In genomic region chr7:64515891-64516290, GRCm38 (mm10) we compare ENCODE assay signal across 19 mouse cellular contexts. TPM values are rescaled to one million over a fixed set of nuclear protein-coding genes. Genes with fewer than 3 reads are reported as not detected.
"Had no signal": no experiment of that assay in that cellular context is flagged by ENCODE, and none has a peak within 500 bp of the region (broad histone marks: within the 10 kb centered on the region; RNA-seq: fewer than 3 reads in every experiment).

No protein-coding gene starts in this region.

- H3K9me3 ChIP-seq: midbrain, embryonic 10.5 days; neural tube, embryonic 13.5 days; neural tube, embryonic 15.5 days had no signal

- H3K27me3 ChIP-seq: neural tube, embryonic 13.5 days; neural tube, embryonic 15.5 days had no signal

- H3K4me3 ChIP-seq: midbrain, embryonic 10.5 days; myocyte; neural tube, embryonic 13.5 days; neural tube, embryonic 15.5 days had no signal

- ATAC-seq: midbrain, embryonic 16.5 days had no signal

- H3K9ac ChIP-seq: lung, embryonic 14.5 days; neural tube, embryonic 13.5 days; neural tube, embryonic 15.5 days had no signal

- H3K36me3 ChIP-seq: midbrain, embryonic 10.5 days; neural tube, embryonic 15.5 days had no signal

- H3K27ac ChIP-seq: midbrain, embryonic 10.5 days; neural tube, embryonic 13.5 days; neural tube, embryonic 15.5 days had no signal

- H3K4me2 ChIP-seq: lung, embryonic 14.5 days; neural tube, embryonic 13.5 days; neural tube, embryonic 15.5 days had no signal

- DNase-seq: lung, adult 18-20 months; lung, postnatal 10 days; midbrain, embryonic 14.5 days; retina, postnatal 1 day; right cerebral cortex, adult 18-20 months; right cerebral cortex, postnatal 25 days; right cerebral cortex, postnatal 4 days; spleen, adult 18-20 months; thymus, adult 18-20 months; thymus, postnatal 14 days; thymus, postnatal 36 days had no signal

RNA-seq across cellular contexts. Expression of gene Apba2, which starts 14.4 kb away (rescaled TPM):
- total RNA-seq: megakaryocyte, adult 5-6 weeks; megakaryocyte-erythroid progenitor cell, adult 5-6 weeks had no signal
- polyA plus RNA-seq: myocyte had no signal
